25 mouse cellular contexts compared by ENCODE assay signal in the genomic region with DNA sequence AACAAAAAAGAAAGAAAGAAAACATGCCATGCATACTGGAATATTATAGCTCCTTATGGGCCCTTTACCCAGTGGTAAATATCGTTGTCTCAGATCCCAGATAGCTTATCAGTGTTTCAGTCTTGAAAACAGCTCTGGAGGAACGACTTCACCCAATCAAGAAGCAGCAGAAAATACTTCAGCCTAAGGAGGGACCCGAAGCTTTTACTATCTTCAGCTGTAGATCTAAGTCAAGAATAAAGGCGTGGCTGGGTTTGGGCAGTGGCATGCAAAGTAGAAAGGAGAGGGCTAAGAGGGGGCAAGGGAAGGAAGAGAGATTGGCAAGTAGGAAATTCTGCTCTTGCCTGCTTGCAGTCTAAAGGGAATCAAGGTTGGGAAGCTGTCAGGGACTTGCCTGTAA. TPM values are rescaled to one million over a fixed set of nuclear protein-coding genes. Genes with fewer than 3 reads are reported as not detected.
DNase-seq lines count a peak whose midpoint lies in the region; ATAC-seq and TF ChIP-seq lines count a peak whose summit lies in the region.
"Had no signal": no experiment of that assay in that cellular context is flagged by ENCODE, and none has a peak within 500 bp of the region (broad histone marks: within the 10 kb centered on the region; RNA-seq: fewer than 3 reads in every experiment).

No protein-coding gene starts in this region.

- H3K4me1 ChIP-seq in E14TG2a.4 (replicated peaks; ENCODE audit: low read depth, low read length) (peaks cover 54% of the 10 kb centered on the region), ES-E14 (ENCODE audit: control insufficient read depth in 2 of 2, insufficient read depth in 2 of 2, low read length in 2 of 2, poor library complexity in 1 of 2) (peaks cover 19 to 26% of the 10 kb centered on the region in 2 experiments)
- H3K4me1 ChIP-seq in liver, embryonic 12.5 days = peaks cover 18% of the 10 kb centered on the region

- no peak overlapping the region for H3K4me2 ChIP-seq in liver, embryonic 12.5 days

- peak overlapping the region; percentile 74 for H3K4me3 ChIP-seq in E14TG2a.4 (replicated peaks; ENCODE audit: low read length)
- H3K4me3 ChIP-seq in ES-E14 (ENCODE audit: insufficient read depth in 1 of 2, low read depth in 1 of 2, low read length in 2 of 2, poor library complexity in 1 of 2, severe bottlenecking in 1 of 2) = peak overlapping the region; percentile 4 to 65
- no peak overlapping the region for H3K4me3 ChIP-seq in liver, embryonic 12.5 days
- H3K4me3 ChIP-seq: embryonic facial prominence, embryonic 12.5 days had no signal

- no peak for ATAC-seq in liver, embryonic 12.5 days
- ATAC-seq: intestine, embryonic 16.5 days; Patski had no signal

- H3K27me3 ChIP-seq in E14TG2a.4 (ENCODE audit: insufficient read depth, low read length) = no peaks in the 10 kb centered on the region
- H3K27me3 ChIP-seq in liver, embryonic 12.5 days (replicated peaks) = peaks cover 10% of the 10 kb centered on the region; the same call in 1 of the 2 replicates
- H3K27me3 ChIP-seq: forebrain, embryonic 15.5 days; heart, embryonic 12.5 days; Patski had no signal

- in situ Hi-C loops in ES-E14 (cut with MboI; ENCODE audit: low sequenced_read_pairs in 2 of 2, unreplicated experiment in 2 of 2) = no loop called here

- 18% methylated on average over 4 of the region's 4 CpGs for WGBS in liver, embryonic 12.5 days (ENCODE audit: insufficient replicate concordance)

- peak overlapping the region; percentile 97 for H3K27ac ChIP-seq in ES-E14 (ENCODE audit: insufficient read depth, low read depth, low read length, poor library complexity, severe bottlenecking)
- no peak overlapping the region for H3K27ac ChIP-seq in liver, embryonic 12.5 days
- H3K27ac ChIP-seq: embryonic facial prominence, embryonic 12.5 days; forebrain, embryonic 15.5 days; hindbrain, embryonic 10.5 days; hindbrain, embryonic 14.5 days had no signal

- H3K36me3 ChIP-seq in E14TG2a.4 (ENCODE audit: insufficient read depth, low read length) (peaks cover 7% of the 10 kb centered on the region; the same call in 1 of the 2 replicates), ES-E14 (ENCODE audit: control insufficient read depth, insufficient read depth, low read length, poor library complexity, severe bottlenecking) (peaks cover 3% of the 10 kb centered on the region; the same call in 1 of the 2 replicates)
- H3K36me3 ChIP-seq in liver, embryonic 12.5 days = no peaks in the 10 kb centered on the region
- H3K36me3 ChIP-seq: embryonic facial prominence, embryonic 12.5 days; forebrain, embryonic 15.5 days; heart, embryonic 12.5 days; hindbrain, embryonic 10.5 days had no signal

- DNase-seq in ES-E14 (ENCODE audit: low read depth, low spot score) = no peak
- peak; percentile 16 for DNase-seq in induced T-regulatory cell, adult 2 months (ENCODE audit: low read depth)
- DNase-seq in left cerebral cortex, postnatal 14 days (ENCODE audit: low spot score in 2 of 2) = no peak
- DNase-seq in cerebellum, postnatal 4 days (ENCODE audit: low spot score in 2 of 2) = no peak
- DNase-seq: adrenal gland, adult 8-10 months; cerebellum, adult 11 months; cerebellum, postnatal 14 days; gastrocnemius, postnatal 14 days had no signal

- peaks cover 20% of the 10 kb centered on the region for H3K9me3 ChIP-seq in E14TG2a.4 (ENCODE audit: low read length)
- no peaks in the 10 kb centered on the region for H3K9me3 ChIP-seq in ES-E14 (ENCODE audit: control insufficient read depth, insufficient read depth, low read depth, low read length)
- H3K9me3 ChIP-seq in liver, embryonic 12.5 days (replicated peaks) = 0 out of 2 replicates have a peak, but pooled peaks cover 5% of the 10 kb centered on the region
- H3K9me3 ChIP-seq: embryonic facial prominence, embryonic 12.5 days; forebrain, embryonic 15.5 days; hindbrain, embryonic 10.5 days had no signal

- peak overlapping the region; percentile 78 for H3K9ac ChIP-seq in ES-E14 (ENCODE audit: insufficient read depth, low read depth, low read length, poor library complexity, severe bottlenecking)
- no peak overlapping the region for H3K9ac ChIP-seq in liver, embryonic 12.5 days
- H3K9ac ChIP-seq: embryonic facial prominence, embryonic 12.5 days; forebrain, embryonic 15.5 days; heart, embryonic 12.5 days; hindbrain, embryonic 14.5 days had no signal

- TF ChIP-seq CTCF in E14TG2a.4 (conservative IDR thresholded peaks at IDR 0.05; ENCODE audit: low read length) = no peak

- intact Hi-C loops in left cerebral cortex, postnatal 14 days (cut with DNase I) = loop anchor here (2.0 to 5.0 kb wide), 3 partner anchors 50 to 280 kb away; partner anchors contain the start of genes Glud1 and Shld2

TF ChIP-seq in ES-E14, 5 proteins besides CTCF, POLR2A, EP300 and RAD21:
- TF ChIP-seq ZC3H11A (IDR thresholded peaks at IDR 0.05; ENCODE audit: borderline replicate concordance, low read depth, low read length) (no peak), MAFK (IDR thresholded peaks at IDR 0.05; ENCODE audit: insufficient read depth, low read depth, low read length) (no peak), CHD2 (IDR thresholded peaks at IDR 0.05; ENCODE audit: low read depth, low read length) (no peak), ZNF384 (IDR thresholded peaks at IDR 0.05; ENCODE audit: low read depth, low read length) (no peak), HCFC1 (IDR thresholded peaks at IDR 0.05; ENCODE audit: borderline replicate concordance, insufficient read depth, low read length) (no peak)

RNA-seq across cellular contexts. Expression of gene Fam25c, which starts 6.9 kb away (rescaled TPM):
- 97.8 and 145 TPM in 2 replicates for total RNA-seq in ES-E14 (2012; rRNA removed)
- total RNA-seq in left cerebral cortex, postnatal 14 days (2021) = not detected
- polyA plus RNA-seq in liver, embryonic 12.5 days (2016; fragmentation: Nextera tagmentation; extraction: Ambion mirVana) = not detected in 2 replicates
- total RNA-seq: adrenal gland, adult 8-10 months; adrenal gland, postnatal 4 days; granulocyte monocyte progenitor cell, adult 5-6 weeks; heart, adult 8-10 months; heart, postnatal 25 days had no signal
- polyA plus RNA-seq: brain, embryonic 14.5 days; cortical plate, adult 2 months; embryonic facial prominence, embryonic 12.5 days; forebrain, embryonic 11.5 days; forebrain, embryonic 15.5 days; heart, embryonic 12.5 days; heart, embryonic 16.5 days; hindbrain, embryonic 10.5 days; hindbrain, embryonic 14.5 days; intestine, embryonic 16.5 days; Patski had no signal

RNA-seq across cellular contexts. Expression of gene Sncg, which starts 12.5 kb away (rescaled TPM):
- 2.4 and 3.9 TPM in 2 replicates for total RNA-seq in ES-E14 (2012; rRNA removed)
- total RNA-seq in left cerebral cortex, postnatal 14 days (2021) = 1 to 10 TPM; 2.2 to 2.7 TPM
- polyA plus RNA-seq in liver, embryonic 12.5 days (2016; fragmentation: Nextera tagmentation; extraction: Ambion mirVana) = 0.49 and 0.57 TPM in 2 replicates
- total RNA-seq: granulocyte monocyte progenitor cell, adult 5-6 weeks had no signal
- polyA plus RNA-seq: Patski had no signal

RNA-seq across cellular contexts. Expression of gene Mmrn2, which starts 13.1 kb away (rescaled TPM):
- total RNA-seq in ES-E14 (2012; rRNA removed) = 17.4 and 41.2 TPM in 2 replicates
- 1 to 10 TPM; 4.2 to 4.6 TPM for total RNA-seq in left cerebral cortex, postnatal 14 days (2021)
- 3.5 and 3.7 TPM in 2 replicates for polyA plus RNA-seq in liver, embryonic 12.5 days (2016; fragmentation: Nextera tagmentation; extraction: Ambion mirVana)
- total RNA-seq: granulocyte monocyte progenitor cell, adult 5-6 weeks had no signal

RNA-seq across cellular contexts. Expression of gene Glud1, which starts 51.6 kb away (rescaled TPM):
- 199 and 211 TPM in 2 replicates for total RNA-seq in ES-E14 (2012; rRNA removed)
- 100 to 1,000 TPM; 320 to 321 TPM for total RNA-seq in left cerebral cortex, postnatal 14 days (2021)
- 137 and 145 TPM in 2 replicates for polyA plus RNA-seq in liver, embryonic 12.5 days (2016; fragmentation: Nextera tagmentation; extraction: Ambion mirVana)

RNA-seq across cellular contexts. Expression of gene Shld2, which starts 51.8 kb away (rescaled TPM):
- total RNA-seq in ES-E14 (2012; rRNA removed) = 10.8 and 14.8 TPM in 2 replicates
- total RNA-seq in left cerebral cortex, postnatal 14 days (2021) = 10 to 100 TPM; 11.2 to 11.8 TPM
- polyA plus RNA-seq in liver, embryonic 12.5 days (2016; fragmentation: Nextera tagmentation; extraction: Ambion mirVana) = 8.2 and 9.7 TPM in 2 replicates

Comparison
In these comparisons a context has a peak if more than half of its experiments do, and no peak if none do; other contexts are left out.
1. RNA of gene Fam25c, which starts 6.9 kb away (total RNA-seq): 97.8 to 145 TPM in ES-E14; not detected in left cerebral cortex, postnatal 14 days; every median in the first group is over 10 times any median in the second.